Mouse (Mus musculus): ENCODE measurements around the gene Itpk1.
A peak's percentile ranks its signal among the peaks of the same experiment; 100 is the strongest.

DNA sequence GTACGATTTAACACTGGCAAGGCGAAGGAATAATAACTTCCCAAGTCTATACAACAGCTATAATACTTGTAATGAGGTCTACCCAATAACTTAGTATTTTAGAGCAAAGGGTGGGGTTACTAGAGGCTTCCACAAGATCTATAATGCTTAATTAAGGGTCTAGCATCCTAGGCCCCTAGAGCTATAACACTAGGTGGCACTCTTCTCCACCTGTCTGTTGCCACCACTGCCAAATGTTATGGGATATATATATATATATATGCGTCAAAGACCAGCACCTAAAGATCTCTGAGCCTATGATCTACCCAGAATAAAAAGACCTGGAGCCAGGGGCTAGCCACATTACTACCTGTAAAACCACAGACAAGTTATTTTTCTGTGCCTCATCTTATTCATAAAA lies 35.6 kb upstream of the Itpk1 start:
- TF ChIP-seq CTCF (IDR thresholded peaks at IDR 0.05; ENCODE audit: borderline replicate concordance, extremely low read depth, insufficient read depth, insufficient read length) (peak; percentile 51; the same call in 1 of the 2 replicates), POLR2A (IDR thresholded peaks at IDR 0.05; ENCODE audit: borderline replicate concordance, extremely low read depth, insufficient read depth, insufficient read length, poor library complexity, severe bottlenecking) (no peak)
